Mouse (Mus musculus) MEL (cell line): Measurements from ENCODE around the gene Cobl. TPM values are rescaled to one million over a fixed set of nuclear protein-coding genes. Genes with fewer than 3 reads are reported as not detected.
A peak's percentile ranks its signal among the peaks of the same experiment; 100 is the strongest.

ENCODE experiments used
- DNase-seq: peaks from one replicate; pipeline ENCODE4 v3.0.0; 2011; ENCODE audit warnings: low read depth, low spot score
- H3K27ac ChIP-seq: 2 replicates; pipeline ENCODE4 v1.5.1; 2012; ENCODE audit warnings: low read depth, mild to moderate bottlenecking, control low read depth, low read length, moderate library complexity; ENCODE audit not compliant: control insufficient read depth
- H3K27me3 ChIP-seq, 2 experiments: fragments of 150-350 bp in 1 of 2; sonication (generic) in 1 of 2; 2 replicates each; pipeline ENCODE4 v1.6.1; 2012; ENCODE audit warnings: low read length in 2 of 2, mild to moderate bottlenecking in 2 of 2, improper control_type of control experiment in 1 of 2, moderate library complexity in 1 of 2; ENCODE audit not compliant: insufficient read depth in 2 of 2, control insufficient read depth in 1 of 2
- H3K36me3 ChIP-seq, 2 experiments: 2 replicates each; pipeline ENCODE4 v1.6.1; 2012 to 2014; ENCODE audit warnings: low read length in 2 of 2, improper control_type of control experiment in 1 of 2, inconsistent platforms in 1 of 2, mild to moderate bottlenecking in 1 of 2; ENCODE audit not compliant: insufficient read depth in 2 of 2, control insufficient read depth in 1 of 2
- H3K4me1 ChIP-seq, 2 experiments: fragments of 150-350 bp in 1 of 2; sonication (generic) in 1 of 2; 2 replicates each; pipeline ENCODE4 v1.6.1; 2012; ENCODE audit warnings: low read length in 2 of 2, improper control_type of control experiment in 1 of 2, mild to moderate bottlenecking in 1 of 2; ENCODE audit not compliant: insufficient read depth in 2 of 2, control insufficient read depth in 1 of 2
- H3K4me3 ChIP-seq, 2 experiments: fragments of 150-350 bp in 1 of 2; sonication (generic) in 1 of 2; 2 replicates each; pipeline ENCODE4 v1.5.1; 2012; ENCODE audit warnings: low read depth in 2 of 2, low read length in 2 of 2, mild to moderate bottlenecking in 2 of 2, moderate library complexity in 2 of 2, control low read depth in 1 of 2, improper control_type of control experiment in 1 of 2; ENCODE audit not compliant: control insufficient read depth in 1 of 2, insufficient read depth in 1 of 2
- H3K79me2 ChIP-seq: 2 replicates; pipeline ENCODE4 v1.6.1; 2012; ENCODE audit warnings: mild to moderate bottlenecking, low read length, moderate library complexity; ENCODE audit not compliant: control insufficient read depth, poor library complexity, insufficient read depth
- H3K9ac ChIP-seq: 2 replicates; pipeline ENCODE4 v1.6.1; 2012; ENCODE audit warnings: low read depth, mild to moderate bottlenecking, control low read depth, low read length, moderate library complexity; ENCODE audit not compliant: control insufficient read depth, poor library complexity, severe bottlenecking
- H3K9me3 ChIP-seq: fragments of 150-350 bp; sonication (generic); replicated peaks from 2 replicates; pipeline ENCODE4 v1.6.1; 2012; ENCODE audit warnings: mild to moderate bottlenecking, low read length, improper control_type of control experiment, moderate library complexity; ENCODE audit not compliant: insufficient read depth
- BHLHE40 ChIP-seq: IDR thresholded peaks from 2 replicates; pipeline ENCODE4 v1.6.1; 2012; ENCODE audit warnings: low read depth, mild to moderate bottlenecking, inconsistent platforms, low read length, improper control_type of control experiment, borderline replicate concordance
- CHD1 ChIP-seq: IDR thresholded peaks from 2 replicates; pipeline ENCODE4 v1.6.1; 2012; ENCODE audit warnings: low read depth, mild to moderate bottlenecking, inconsistent platforms, low read length, improper control_type of control experiment
- CTCF ChIP-seq, 3 experiments: IDR thresholded peaks in 2 of 3; conservative IDR thresholded peaks in 1 of 3; 2 replicates each; pipeline ENCODE4 v1.5.1; 2011 to 2012; ENCODE audit warnings: low read length in 3 of 3, low read depth in 2 of 3, mild to moderate bottlenecking in 2 of 3, improper control_type of control experiment in 1 of 3, inconsistent platforms in 1 of 3, mixed read lengths in 1 of 3, moderate library complexity in 1 of 3; ENCODE audit not compliant: control insufficient read depth in 1 of 3, insufficient read depth in 1 of 3, poor library complexity in 1 of 3, severe bottlenecking in 1 of 3
- ELF1 ChIP-seq: IDR thresholded peaks from 2 replicates; pipeline ENCODE4 v1.6.1; 2014; ENCODE audit warnings: low read depth, mild to moderate bottlenecking, inconsistent platforms, low read length, improper control_type of control experiment, moderate library complexity
- EP300 ChIP-seq, 2 experiments: IDR thresholded peaks; 2 replicates each; pipeline ENCODE4 v1.6.1; 2011; ENCODE audit warnings: improper control_type of control experiment in 2 of 2, low read length in 2 of 2, low read depth in 1 of 2, mild to moderate bottlenecking in 1 of 2
- GATA1 ChIP-seq: IDR thresholded peaks from 2 replicates; pipeline ENCODE4 v1.6.1; 2011; ENCODE audit warnings: low read depth, low read length, improper control_type of control experiment
- KAT2A ChIP-seq: conservative IDR thresholded peaks from 2 replicates; pipeline ENCODE4 v1.6.1; 2012; ENCODE audit warnings: low read depth, low read length, improper control_type of control experiment, inconsistent platforms
- MAZ ChIP-seq: IDR thresholded peaks from 2 replicates; pipeline ENCODE4 v1.6.1; 2012; ENCODE audit warnings: low read depth, mild to moderate bottlenecking, inconsistent platforms, low read length, improper control_type of control experiment
- MYB ChIP-seq: IDR thresholded peaks from 2 replicates; pipeline ENCODE4 v1.6.1; 2011; ENCODE audit warnings: mild to moderate bottlenecking, low read depth, low read length, improper control_type of control experiment
- NRF1 ChIP-seq: IDR thresholded peaks from 2 replicates; pipeline ENCODE4 v1.6.1; 2014; ENCODE audit warnings: low read depth, mild to moderate bottlenecking, inconsistent platforms, low read length, improper control_type of control experiment, moderate library complexity; ENCODE audit not compliant: poor library complexity, insufficient read depth, severe bottlenecking
- POLR2AphosphoS2 ChIP-seq: IDR thresholded peaks from 2 replicates; pipeline ENCODE4 v1.6.1; 2011; ENCODE audit warnings: low read length, improper control_type of control experiment
- POLR2AphosphoS5 ChIP-seq: IDR thresholded peaks from 2 replicates; pipeline ENCODE4 v1.6.1; 2012; ENCODE audit warnings: low read depth, borderline replicate concordance, mild to moderate bottlenecking, inconsistent platforms, low read length, moderate library complexity, mixed read lengths
- TBP ChIP-seq: IDR thresholded peaks from 2 replicates; pipeline ENCODE4 v1.8.0; 2011; ENCODE audit warnings: low read depth, low read length, improper control_type of control experiment
- UBTF ChIP-seq: IDR thresholded peaks from 2 replicates; pipeline ENCODE4 v1.6.1; 2012; ENCODE audit warnings: low read depth, mild to moderate bottlenecking, inconsistent platforms, low read length, improper control_type of control experiment, moderate library complexity, borderline replicate concordance; ENCODE audit not compliant: insufficient read depth
- USF2 ChIP-seq, 2 experiments: IDR thresholded peaks; 2 replicates each; pipeline ENCODE4 v1.6.1; 2011 to 2012; ENCODE audit warnings: improper control_type of control experiment in 2 of 2, low read length in 2 of 2, borderline replicate concordance in 1 of 2, inconsistent platforms in 1 of 2, low read depth in 1 of 2, mild to moderate bottlenecking in 1 of 2; ENCODE audit not compliant: insufficient read depth in 1 of 2
- ZC3H11A ChIP-seq: IDR thresholded peaks from 2 replicates; pipeline ENCODE4 v1.6.1; 2012; ENCODE audit warnings: low read depth, mild to moderate bottlenecking, inconsistent platforms, low read length, improper control_type of control experiment
- ZKSCAN1 ChIP-seq: IDR thresholded peaks from 2 replicates; pipeline ENCODE4 v1.6.1; 2012; ENCODE audit warnings: low read depth, mild to moderate bottlenecking, inconsistent platforms, low read length, improper control_type of control experiment, moderate library complexity
- ZNF384 ChIP-seq: IDR thresholded peaks from 2 replicates; pipeline ENCODE4 v1.6.1; 2012; ENCODE audit warnings: low read depth, mild to moderate bottlenecking, inconsistent platforms, low read length, improper control_type of control experiment
- polyA plus RNA-seq, 2 experiments: library from polyadenylated mRNA; stranded (reverse) in 1 of 2; unstranded in 1 of 2; fragments of >175 nt in 1 of 2; fragments of >200 nt in 1 of 2; gene quantifications; 2 replicates each; pipeline versions ENCODE4 v1.2.1 to v1.2.4; 2012; ENCODE audit warnings: low replicate concordance in 2 of 2, low read depth in 1 of 2; ENCODE audit not compliant: insufficient read length in 2 of 2, insufficient read depth in 1 of 2, missing spikeins in 1 of 2
- total RNA-seq: library from RNA; depleted of rRNA; stranded (reverse); fragments of 300-350 nt; gene quantifications from 2 replicates; pipeline ENCODE4 v1.2.3, GENCODE M21; 2012

The Cobl gene
- total and polyA plus RNA-seq, 3 experiments: not detected

DNA sequence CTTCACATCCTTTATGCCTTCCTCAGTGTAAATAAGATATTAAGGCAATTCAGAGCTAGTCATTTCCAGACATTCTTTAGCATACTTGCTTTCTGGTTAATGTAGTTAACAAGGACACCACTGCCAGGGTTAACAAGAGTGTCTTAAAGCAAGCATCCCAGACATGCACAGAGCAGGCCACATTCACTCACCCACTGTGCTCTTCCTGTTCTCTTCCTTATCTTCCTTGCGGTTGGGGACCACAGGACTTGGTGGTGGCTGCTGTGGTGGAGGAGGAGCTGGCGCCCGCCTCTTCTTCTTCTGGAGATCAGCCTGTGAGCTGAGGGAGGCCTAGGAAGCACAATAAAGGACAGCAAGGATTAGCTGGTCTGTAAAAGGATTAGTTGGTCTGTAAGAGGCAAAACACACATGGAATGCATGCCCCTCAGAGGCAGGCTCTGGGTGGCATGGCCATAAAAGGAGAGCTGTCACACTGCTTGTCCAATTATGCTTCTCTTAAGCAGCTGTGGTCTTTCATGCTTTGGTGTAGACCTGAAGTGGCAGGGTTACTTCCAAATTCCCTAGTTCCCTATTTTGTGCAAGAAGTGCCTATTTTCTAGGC lies 155.2 kb downstream of the Cobl start:
- H3K4me3 ChIP-seq: no peak overlapping the region
- no peaks in the 10 kb centered on the region for H3K27me3 ChIP-seq
- H3K36me3 ChIP-seq: no peaks in the 10 kb centered on the region
- no peaks in the 10 kb centered on the region for H3K4me1 ChIP-seq
- H3K79me2 ChIP-seq: no peaks in the 10 kb centered on the region
- H3K9ac ChIP-seq: no peak overlapping the region
- TF ChIP-seq EP300 (IDR thresholded peaks at IDR 0.05; ENCODE audit: low read depth in 1 of 2, low read length in 2 of 2) (0 out of 4 replicates have a peak, but pooled peaks of 1 of the 2 experiments have one; percentile 20), ZNF384 (no peak)
- no peak overlapping the region for H3K27ac ChIP-seq
- H3K9me3 ChIP-seq: no peaks in the 10 kb centered on the region
- peak; percentile 47 for DNase-seq

- DNase-seq: no peak
- TF ChIP-seq ZC3H11A: no peak
- TF ChIP-seq EP300 (IDR thresholded peaks at IDR 0.05; ENCODE audit: low read depth in 1 of 2, low read length in 2 of 2): no peak
- TF ChIP-seq TBP: no peak
- no peak for TF ChIP-seq KAT2A
- TF ChIP-seq ZNF384: no peak
- no peak for TF ChIP-seq UBTF
- TF ChIP-seq USF2 (IDR thresholded peaks at IDR 0.05; ENCODE audit: borderline replicate concordance in 1 of 2, insufficient read depth in 1 of 2, low read depth in 1 of 2, low read length in 2 of 2): no peak
- no peak for TF ChIP-seq MAZ
- TF ChIP-seq MYB: no peak
- TF ChIP-seq BHLHE40: no peak
- H3K27ac ChIP-seq: no peak overlapping the region
- H3K4me3 ChIP-seq: no peak overlapping the region
- H3K36me3 ChIP-seq: no peaks in the 10 kb centered on the region
- H3K9ac ChIP-seq: no peak overlapping the region
- no peaks in the 10 kb centered on the region for H3K4me1 ChIP-seq
- H3K9me3 ChIP-seq: no peaks in the 10 kb centered on the region
- no peaks in the 10 kb centered on the region for H3K27me3 ChIP-seq
- H3K79me2 ChIP-seq: no peaks in the 10 kb centered on the region
Observed at GRCm38 (mm10) chr11:12304879-12305278, 159.9 kb downstream of the Cobl start.

DNA sequence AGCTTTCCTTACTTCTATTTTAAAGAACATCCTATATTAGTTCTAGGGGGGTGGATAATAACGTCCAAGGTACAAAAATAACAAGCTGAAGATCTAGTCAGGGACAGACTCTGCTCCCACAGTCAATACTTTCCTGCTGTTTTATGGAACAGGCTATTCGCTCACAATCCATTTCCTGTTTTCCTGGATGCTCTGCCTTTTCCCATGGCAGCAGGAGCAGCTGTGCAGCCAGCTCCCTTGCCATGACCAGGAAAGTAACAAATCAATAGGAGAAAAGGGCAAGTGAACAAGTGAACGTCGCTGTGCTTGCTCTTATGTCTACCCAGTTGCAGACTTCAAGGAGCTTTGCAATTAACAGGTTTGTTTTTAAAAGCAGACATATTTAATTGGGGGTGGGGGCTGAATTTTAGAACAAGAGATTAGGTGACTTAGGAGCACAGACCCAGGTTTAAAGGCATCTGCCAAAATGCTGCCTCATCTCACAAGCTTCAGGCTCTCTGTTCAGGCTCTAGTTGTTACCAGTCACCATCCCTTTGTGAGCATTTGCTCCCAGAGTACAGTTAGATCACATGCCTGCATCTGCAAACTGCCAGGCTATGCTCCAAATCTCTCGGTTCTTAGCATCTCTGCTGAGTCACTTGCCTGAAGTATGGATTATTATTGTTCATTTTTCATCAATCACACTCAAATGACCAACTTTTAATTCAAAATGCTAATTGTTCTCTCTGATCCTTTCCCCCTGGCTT lies 164.9 kb downstream of the Cobl start:
- Histone ChIP-seq H3K27me3 (no peaks in the 10 kb centered on the region), H3K36me3 (no peaks in the 10 kb centered on the region), H3K79me2 (no peaks in the 10 kb centered on the region), H3K4me3 (no peak overlapping the region), H3K9ac (no peak overlapping the region), H3K4me1 (no peaks in the 10 kb centered on the region), H3K27ac (no peak overlapping the region), H3K9me3 (no peaks in the 10 kb centered on the region; the same call in 1 of the 2 replicates)
- TF ChIP-seq ELF1 (no peak), ZKSCAN1 (no peak), MAZ (no peak), CHD1 (no peak), CTCF (IDR thresholded peaks at IDR 0.05 in 2 of 3, conservative IDR thresholded peaks at IDR 0.05 in 1 of 3; ENCODE audit: control insufficient read depth in 1 of 3, insufficient read depth in 1 of 3, low read depth in 2 of 3, low read length in 3 of 3, poor library complexity in 1 of 3, severe bottlenecking in 1 of 3) (no peak), TBP (no peak), POLR2AphosphoS5 (no peak), EP300 (IDR thresholded peaks at IDR 0.05; ENCODE audit: low read depth in 1 of 2, low read length in 2 of 2) (no peak), NRF1 (no peak), POLR2AphosphoS2 (no peak), ZC3H11A (no peak), GATA1 (no peak)
- DNase-seq: no peak
